Comparison of ENCODE assay signal across 25 mouse cellular contexts in genomic region chr4:154793499-154793898, GRCm38 (mm10). TPM values are rescaled to one million over a fixed set of nuclear protein-coding genes. Genes with fewer than 3 reads are reported as not detected.
DNase-seq lines count a peak whose midpoint lies in the region; ATAC-seq and TF ChIP-seq lines count a peak whose summit lies in the region.
"Had no signal": no experiment of that assay in that cellular context is flagged by ENCODE, and none has a peak within 500 bp of the region (broad histone marks: within the 10 kb centered on the region; RNA-seq: fewer than 3 reads in every experiment).

No protein-coding gene starts in this region.

- no peak for ATAC-seq in midbrain, embryonic 11.5 days (ENCODE audit: low FRiP score)
- ATAC-seq in embryonic facial prominence, embryonic 11.5 days (replicated peaks; ENCODE audit: insufficient number of reproducible peaks, low FRiP score, low TSS enrichment, low read depth), result peak; percentile 73; the same call in 1 of the 2 replicates
- ATAC-seq in embryonic facial prominence, embryonic 13.5 days (ENCODE audit: insufficient number of reproducible peaks, insufficient read depth, low FRiP score, low TSS enrichment, low read depth), result no peak
- ATAC-seq: CD4-positive, CD25-positive, alpha-beta regulatory T cell, adult 4 months; forebrain, embryonic 14.5 days had no signal

- H3K4me2 ChIP-seq in midbrain, embryonic 11.5 days, result no peak overlapping the region
- no peak overlapping the region for H3K4me2 ChIP-seq in embryonic facial prominence, embryonic 11.5 days (ENCODE audit: low read depth, low read length)
- no peak overlapping the region for H3K4me2 ChIP-seq in embryonic facial prominence, embryonic 13.5 days
- H3K4me2 ChIP-seq: heart, embryonic 13.5 days; hindbrain, embryonic 12.5 days; hindbrain, embryonic 15.5 days had no signal

- no peaks in the 10 kb centered on the region for H3K27me3 ChIP-seq in midbrain, embryonic 11.5 days (ENCODE audit: control insufficient read depth, insufficient read depth, low read length)
- H3K27me3 ChIP-seq in midbrain, embryonic 10.5 days (ENCODE audit: low read depth, poor library complexity, severe bottlenecking), result peaks cover 7% of the 10 kb centered on the region
- H3K27me3 ChIP-seq in embryonic facial prominence, embryonic 11.5 days (ENCODE audit: control insufficient read depth, insufficient read depth, low read length), result 0 out of 2 replicates have a peak, but pooled peaks cover 5% of the 10 kb centered on the region
- peaks cover 26% of the 10 kb centered on the region for H3K27me3 ChIP-seq in embryonic facial prominence, embryonic 13.5 days
- H3K27me3 ChIP-seq: hindbrain, embryonic 15.5 days had no signal

- H3K9me3 ChIP-seq in midbrain, embryonic 11.5 days (ENCODE audit: control insufficient read depth, low read length), result no peaks in the 10 kb centered on the region
- no peaks in the 10 kb centered on the region for H3K9me3 ChIP-seq in midbrain, embryonic 10.5 days (replicated peaks)
- H3K9me3 ChIP-seq in embryonic facial prominence, embryonic 11.5 days (replicated peaks; ENCODE audit: control insufficient read depth, low read length), result no peaks in the 10 kb centered on the region
- no peaks in the 10 kb centered on the region for H3K9me3 ChIP-seq in embryonic facial prominence, embryonic 13.5 days
- H3K9me3 ChIP-seq: heart, embryonic 13.5 days; hindbrain, embryonic 12.5 days; hindbrain, embryonic 15.5 days had no signal

- no peak overlapping the region for H3K27ac ChIP-seq in midbrain, embryonic 11.5 days (ENCODE audit: low read depth, low read length)
- H3K27ac ChIP-seq in midbrain, embryonic 10.5 days (replicated peaks), result no peak overlapping the region
- no peak overlapping the region for H3K27ac ChIP-seq in embryonic facial prominence, embryonic 11.5 days (replicated peaks; ENCODE audit: low read depth, low read length)
- peak overlapping the region; percentile 22; the same call in 1 of the 2 replicates for H3K27ac ChIP-seq in embryonic facial prominence, embryonic 13.5 days
- H3K27ac ChIP-seq in layer of hippocampus, adult 2 months, result no peak overlapping the region
- H3K27ac ChIP-seq: heart, embryonic 13.5 days; hindbrain, embryonic 12.5 days; hindbrain, embryonic 15.5 days had no signal

- H3K36me3 ChIP-seq in midbrain, embryonic 11.5 days (ENCODE audit: control insufficient read depth, insufficient read depth, low read length), result no peaks in the 10 kb centered on the region
- H3K36me3 ChIP-seq in midbrain, embryonic 10.5 days, result no peaks in the 10 kb centered on the region
- H3K36me3 ChIP-seq in embryonic facial prominence, embryonic 11.5 days (replicated peaks; ENCODE audit: control insufficient read depth, insufficient read depth, low read depth, low read length), result no peaks in the 10 kb centered on the region
- H3K36me3 ChIP-seq in embryonic facial prominence, embryonic 13.5 days, result no peaks in the 10 kb centered on the region
- H3K36me3 ChIP-seq: heart, embryonic 13.5 days; hindbrain, embryonic 12.5 days; hindbrain, embryonic 15.5 days had no signal

- no peaks in the 10 kb centered on the region for H3K4me1 ChIP-seq in midbrain, embryonic 11.5 days (ENCODE audit: control insufficient read depth, insufficient read depth, low read length)
- H3K4me1 ChIP-seq in midbrain, embryonic 10.5 days, result peaks cover 8% of the 10 kb centered on the region; the same call in 1 of the 2 replicates
- H3K4me1 ChIP-seq in embryonic facial prominence, embryonic 11.5 days (ENCODE audit: control insufficient read depth, insufficient read depth, low read length), result no peaks in the 10 kb centered on the region
- peaks cover 31% of the 10 kb centered on the region for H3K4me1 ChIP-seq in embryonic facial prominence, embryonic 13.5 days
- H3K4me1 ChIP-seq: hindbrain, embryonic 15.5 days had no signal

- TF ChIP-seq CTCF in layer of hippocampus, adult 2 months (conservative IDR thresholded peaks at IDR 0.05), result no peak

- DNase-seq in midbrain, embryonic 11.5 days (ENCODE audit: low spot score, missing footprints), result peak; percentile 65
- no peak for DNase-seq in midbrain, embryonic 10.5 days (ENCODE audit: low spot score)
- no peak for DNase-seq in embryonic facial prominence, embryonic 11.5 days (ENCODE audit: low spot score)
- DNase-seq in layer of hippocampus, adult 2 months (ENCODE audit: low spot score in 2 of 2), result no peak
- no peak for DNase-seq in c-Kit-positive CD71-positive TER-119-positive erythroid progenitor cells, embryonic 14.5 days (ENCODE audit: low spot score)
- DNase-seq: adrenal gland, adult 2 months; adrenal gland, postnatal 14 days; cerebellum, adult 11-12 months; cerebellum, adult 8-10 months; cerebellum, postnatal 10 days; cerebellum, postnatal 36 days; embryo, embryonic 11 days; gastrocnemius, postnatal 25 days; heart, adult 18-20 months; heart, postnatal 14 days had no signal

- 86% methylated on average over 7 of the region's 7 CpGs for WGBS in midbrain, embryonic 11.5 days
- 78% methylated on average over 7 of the region's 7 CpGs for WGBS in midbrain, embryonic 10.5 days
- WGBS in embryonic facial prominence, embryonic 11.5 days, result 40% methylated on average over 7 of the region's 7 CpGs
- 45% methylated on average over 7 of the region's 7 CpGs for WGBS in embryonic facial prominence, embryonic 13.5 days

- no peak overlapping the region for H3K9ac ChIP-seq in midbrain, embryonic 11.5 days (ENCODE audit: low read length)
- H3K9ac ChIP-seq in embryonic facial prominence, embryonic 11.5 days (replicated peaks; ENCODE audit: low read length), result no peak overlapping the region
- H3K9ac ChIP-seq in embryonic facial prominence, embryonic 13.5 days, result no peak overlapping the region; the same call in 1 of the 2 replicates
- H3K9ac ChIP-seq: heart, embryonic 13.5 days; hindbrain, embryonic 12.5 days; hindbrain, embryonic 15.5 days had no signal

- H3K4me3 ChIP-seq in midbrain, embryonic 11.5 days (ENCODE audit: low read depth, low read length), result no peak overlapping the region
- H3K4me3 ChIP-seq in midbrain, embryonic 10.5 days, result no peak overlapping the region
- no peak overlapping the region for H3K4me3 ChIP-seq in embryonic facial prominence, embryonic 11.5 days (ENCODE audit: low read depth, low read length)
- H3K4me3 ChIP-seq in embryonic facial prominence, embryonic 13.5 days, result no peak overlapping the region
- no peak overlapping the region for H3K4me3 ChIP-seq in layer of hippocampus, adult 2 months
- H3K4me3 ChIP-seq: heart, embryonic 13.5 days; hindbrain, embryonic 12.5 days; hindbrain, embryonic 15.5 days had no signal

RNA-seq across cellular contexts. Expression of gene Ttc34, which starts 43.8 kb away (rescaled TPM):
- 0.25 and 0.31 TPM in 2 replicates for polyA plus RNA-seq in midbrain, embryonic 11.5 days (2014; fragmentation: Nextera tagmentation; extraction: Ambion mirVana)
- 0.22 and 0.57 TPM in 2 replicates for polyA plus RNA-seq in midbrain, embryonic 10.5 days (2016; fragmentation: Nextera tagmentation; extraction: Ambion mirVana)
- 0.32 and 0.58 TPM in 2 replicates for polyA plus RNA-seq in embryonic facial prominence, embryonic 11.5 days (2014; fragmentation: Nextera tagmentation; extraction: Ambion mirVana)
- 0.36 and 0.49 TPM in 2 replicates for polyA plus RNA-seq in embryonic facial prominence, embryonic 13.5 days (2015; fragmentation: Nextera tagmentation; extraction: Ambion mirVana)
- total RNA-seq in layer of hippocampus, adult 2 months (2021), result 1 to 10 TPM; 4.0 to 4.1 TPM
- total RNA-seq: gastrocnemius, adult 8-10 months; gastrocnemius, postnatal 25 days; hematopoietic stem cell, adult 5-6 weeks; MEL had no signal
- polyA plus RNA-seq: C2C12; CD4-positive, CD25-positive, alpha-beta regulatory T cell, adult 4 months had no signal
